Mouse (Mus musculus): ENCODE results near the gene Lpp.

Lpp gene

DNA sequence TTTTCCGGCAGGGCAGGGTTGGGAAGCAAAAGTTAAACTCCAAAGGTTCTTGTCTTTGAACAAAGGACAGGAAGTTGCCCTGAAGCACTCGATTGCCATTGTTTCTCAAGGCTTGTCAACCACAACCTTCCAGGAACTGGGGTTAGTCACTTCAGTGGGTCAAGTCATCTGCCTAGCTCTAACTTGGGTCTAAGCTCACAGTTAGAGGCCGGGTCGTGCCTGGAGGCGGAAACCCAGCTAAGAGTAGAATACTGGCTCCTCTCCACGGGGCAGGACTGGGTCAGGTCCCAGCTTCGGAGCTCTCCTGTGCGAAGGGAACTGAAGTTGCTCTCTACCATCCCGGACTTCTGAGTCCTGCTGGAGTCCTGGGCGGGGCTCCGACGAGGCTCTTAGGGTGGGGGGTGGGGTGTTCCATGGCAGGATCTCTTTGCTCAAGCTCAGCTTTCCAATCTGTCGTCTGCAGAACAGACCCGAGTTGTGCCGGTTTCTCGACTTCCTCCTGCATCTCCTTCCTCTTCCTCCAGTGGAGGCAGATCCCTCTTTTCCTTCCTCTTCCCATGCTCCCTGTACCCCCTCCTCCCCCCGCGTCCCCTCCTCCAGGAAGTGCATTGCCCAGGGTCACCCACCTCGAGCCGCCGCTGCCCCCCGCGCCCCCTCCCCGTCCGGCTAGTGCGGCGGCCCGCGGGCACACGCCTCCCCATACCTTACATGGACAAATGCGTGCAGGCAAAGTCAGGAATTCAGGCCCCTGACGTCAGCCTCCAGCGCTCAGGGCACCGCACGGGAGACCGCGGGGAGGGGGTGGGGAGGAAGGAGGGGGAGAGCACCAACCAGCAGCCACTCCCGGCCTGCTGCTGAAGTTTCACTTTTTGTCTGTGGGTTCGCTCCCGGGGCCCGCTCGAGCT is at the start of gene Lpp:
Gene Lpp (plus strand): TSS at position 857 of the 905 bp plus-strand sequence.
- 7% methylated on average over 42 of the region's 42 CpGs for WGBS

- WGBS = 25% methylated on average over 21 of the region's 21 CpGs
Observed at GRCm38 (mm10) chr16:24347582-24348411, 45.5 kb upstream of the Lpp start.

- WGBS = 95% methylated on average over 6 of the region's 6 CpGs
Observed at GRCm38 (mm10) chr16:24350306-24350705, 43.0 kb upstream of the Lpp start.

DNA sequence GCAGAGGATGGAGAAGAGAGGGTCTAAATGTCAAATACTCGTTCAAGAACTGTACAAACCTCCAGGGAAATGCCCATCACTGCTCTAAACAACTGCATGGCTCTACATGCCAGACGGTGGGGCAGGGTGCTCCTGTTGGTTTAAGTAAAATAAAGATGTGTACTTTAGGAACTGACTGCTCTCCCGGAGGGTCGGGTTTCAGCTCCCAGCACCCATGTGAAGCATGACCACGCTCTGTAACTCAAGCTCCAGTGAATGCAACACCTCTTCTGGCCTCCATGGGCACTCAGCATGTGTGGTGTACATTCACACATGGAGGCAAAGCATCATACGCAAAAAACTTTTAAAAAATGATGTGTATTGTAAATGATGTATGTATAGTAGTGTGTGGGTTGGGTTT is 42.6 kb upstream of the Lpp start:
- 94% methylated on average over 6 of the region's 6 CpGs for WGBS

GRCm38 (mm10) chr16:24351811-24352210 is 41.5 kb upstream of the Lpp start:
- 100% methylated on average over 1 of the region's 1 CpGs for WGBS

GRCm38 (mm10) chr16:24353816-24354215 is 39.5 kb upstream of the Lpp start:
- 73% methylated on average over 3 of the region's 3 CpGs for WGBS

- WGBS = 90% methylated on average over 1 of the region's 1 CpGs
Observed at GRCm38 (mm10) chr16:24361667-24362066, 31.6 kb upstream of the Lpp start.

DNA sequence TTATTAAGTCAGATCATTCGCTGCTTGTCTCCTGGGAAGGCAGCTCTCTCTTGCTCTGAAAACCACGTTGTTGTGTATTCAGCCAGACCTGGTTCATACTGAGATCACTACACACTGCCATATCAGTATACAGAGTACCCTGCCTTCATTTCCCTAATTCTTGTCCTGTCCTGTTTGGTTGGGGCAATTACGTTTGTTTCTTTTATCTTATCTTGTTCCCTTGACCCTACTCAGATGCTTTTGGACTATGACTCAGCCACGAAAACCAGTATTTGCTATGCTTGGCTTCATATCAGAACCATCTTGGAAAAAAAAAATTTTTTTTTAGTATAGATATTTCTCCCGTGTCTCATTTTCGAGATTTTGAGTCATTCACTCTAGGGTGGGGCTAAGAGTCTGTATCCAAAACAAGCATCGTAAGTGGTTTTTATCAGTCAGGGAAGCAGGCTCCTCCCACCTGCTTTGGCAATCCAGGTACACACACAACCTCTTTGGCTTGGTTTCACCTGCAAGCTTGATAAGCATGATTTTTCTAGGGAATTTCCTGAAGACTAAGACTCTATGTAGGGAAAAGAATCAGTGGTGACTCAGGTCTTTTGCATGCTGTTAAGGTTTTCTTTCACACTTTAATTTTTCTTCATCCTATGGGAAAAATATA is 29.1 kb upstream of the Lpp start:
- 75% methylated on average over 7 of the region's 7 CpGs for WGBS

- 51% methylated on average over 4 of the region's 4 CpGs for WGBS
Observed at GRCm38 (mm10) chr16:24365900-24366299, 27.4 kb upstream of the Lpp start.

DNA sequence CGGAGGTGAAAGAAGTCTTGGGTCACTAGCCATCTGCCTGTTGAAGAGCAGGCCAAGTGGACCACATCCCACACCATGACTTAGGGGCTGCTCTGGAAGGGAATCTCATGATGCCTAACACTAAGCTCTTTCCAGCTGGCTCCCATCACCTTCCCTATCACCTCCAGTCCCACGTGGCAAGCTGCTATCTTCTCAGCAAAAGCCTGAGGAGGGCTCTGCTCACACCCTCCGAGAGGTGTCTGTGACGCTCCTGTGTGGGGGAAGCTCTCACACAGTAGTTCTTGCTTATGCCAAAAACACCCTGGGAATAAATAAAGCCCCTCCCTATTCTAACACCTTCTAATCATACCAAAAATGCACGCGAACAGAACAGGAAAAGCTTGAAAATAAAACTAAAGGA is 26.2 kb upstream of the Lpp start:
- WGBS = 59% methylated on average over 6 of the region's 6 CpGs

- WGBS = 55% methylated on average over 7 of the region's 7 CpGs
Observed at GRCm38 (mm10) chr16:24367506-24367905, 25.8 kb upstream of the Lpp start.

GRCm38 (mm10) chr16:24390596-24390995 is 2.7 kb upstream of the Lpp start:
- 57% methylated on average over 5 of the region's 5 CpGs for WGBS

- WGBS = 75% methylated on average over 3 of the region's 3 CpGs
Observed at GRCm38 (mm10) chr16:24391111-24391510, 2.2 kb upstream of the Lpp start.

GRCm38 (mm10) chr16:24391901-24392300 is 1.4 kb upstream of the Lpp start:
- WGBS = 93% methylated on average over 7 of the region's 7 CpGs

- WGBS = 2% methylated on average over 55 of the region's 76 CpGs
Observed at GRCm38 (mm10) chr16:24393556-24394210, 376 bp downstream of the Lpp start.

DNA sequence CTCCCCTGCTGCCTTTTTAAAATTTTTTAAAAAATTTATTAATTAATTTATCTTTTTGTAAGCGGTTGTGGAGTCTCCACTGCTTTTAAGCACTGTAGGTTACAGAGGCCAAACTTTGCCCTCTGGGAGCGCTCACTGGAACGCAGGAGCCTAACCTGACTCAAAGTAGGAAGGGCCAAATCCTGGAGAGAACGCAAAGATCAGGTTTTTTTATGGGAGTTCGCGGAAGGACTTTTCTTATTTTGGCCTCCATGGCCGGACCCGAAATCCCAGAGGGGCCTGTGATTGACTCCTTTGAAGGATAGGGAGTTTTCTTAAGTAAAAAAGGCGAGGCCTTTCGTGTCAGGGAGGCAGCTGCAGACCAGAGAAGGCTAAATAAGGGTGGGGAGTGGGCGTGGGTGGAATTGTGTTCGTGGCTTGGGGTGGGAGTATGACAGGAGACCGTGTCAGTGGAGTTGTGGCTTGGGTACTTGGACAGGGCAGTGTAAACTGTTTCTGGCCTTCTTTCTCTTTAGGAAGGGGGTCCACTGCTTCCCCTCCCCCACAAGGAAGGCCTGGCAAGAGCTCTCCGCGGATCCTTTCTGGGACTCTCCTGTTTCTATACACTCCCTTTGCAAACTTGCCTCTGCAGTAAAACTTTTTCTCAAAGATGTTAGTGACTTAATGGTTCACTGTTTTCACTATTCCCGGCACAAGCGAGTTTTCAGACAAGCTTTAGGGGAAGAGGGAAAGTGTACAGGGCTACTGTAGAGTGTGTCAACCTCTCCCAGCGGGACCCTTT is 1.1 kb downstream of the Lpp start:
- whole genome bisulfite sequencing = 39% methylated on average over 18 of the region's 18 CpGs

- 84% methylated on average over 2 of the region's 2 CpGs for WGBS
Observed at GRCm38 (mm10) chr16:24395100-24395499, 1.8 kb downstream of the Lpp start.

DNA sequence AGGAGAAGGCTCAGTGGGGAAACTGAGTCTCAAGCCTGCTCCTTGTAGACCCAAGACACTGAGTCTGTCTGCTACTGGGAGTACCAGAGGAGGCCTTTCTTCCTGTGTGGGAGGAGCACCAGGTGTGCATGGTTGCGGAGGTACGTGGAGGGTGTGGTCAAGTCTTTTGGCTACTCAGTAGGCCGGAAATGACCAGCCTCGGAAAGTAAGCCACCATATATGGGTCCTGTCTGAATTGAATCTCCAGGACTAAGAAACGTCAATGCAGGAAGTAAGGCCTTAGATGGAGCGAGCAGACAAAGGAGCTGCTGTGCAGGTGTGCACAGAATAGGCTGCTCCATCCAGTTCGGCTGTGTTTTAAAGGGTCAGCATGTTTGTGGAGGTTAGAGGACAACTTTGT is 3.2 kb downstream of the Lpp start:
- WGBS = 99% methylated on average over 7 of the region's 7 CpGs

GRCm38 (mm10) chr16:24398476-24398875 is 5.2 kb downstream of the Lpp start:
- WGBS = 75% methylated on average over 4 of the region's 4 CpGs

- WGBS = 98% methylated on average over 3 of the region's 3 CpGs
Observed at GRCm38 (mm10) chr16:24398893-24399292, 5.6 kb downstream of the Lpp start.

DNA sequence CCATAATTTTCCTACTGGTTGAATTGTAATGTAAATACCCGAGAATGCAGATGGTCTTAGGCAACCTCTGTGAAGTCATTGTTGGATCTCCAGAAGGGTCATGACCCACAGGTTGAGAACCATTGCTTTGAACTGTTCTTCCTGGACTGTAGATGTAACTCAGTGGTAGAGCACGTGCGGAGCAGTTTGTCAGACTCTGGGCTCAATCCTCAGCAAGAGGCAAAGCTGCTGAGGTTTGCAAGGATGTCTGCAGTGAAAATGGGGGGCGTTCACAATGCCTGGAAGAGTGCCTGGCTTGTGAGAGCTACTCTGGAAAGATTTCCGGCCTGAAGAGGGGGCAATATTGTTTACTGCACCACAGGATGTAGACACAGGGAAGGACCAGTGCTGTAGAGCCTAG is 6.2 kb downstream of the Lpp start:
- WGBS = 72% methylated on average over 5 of the region's 5 CpGs
